Mouse (Mus musculus): ENCODE measurements at regions not wholly inside any gene's neighbourhood (a gene's known extent, or its start where the extent isn't known, plus 50 kb on each side); places are given as distances from the start of the nearest gene placed in this dataset.
A peak's percentile ranks its signal among the peaks of the same experiment; 100 is the strongest.
"Not testable (repeated sequence)": the region's sequence is repeated elsewhere in the genome, so short reads cannot be mapped to it uniquely, and the experiment has no call there.

DNA sequence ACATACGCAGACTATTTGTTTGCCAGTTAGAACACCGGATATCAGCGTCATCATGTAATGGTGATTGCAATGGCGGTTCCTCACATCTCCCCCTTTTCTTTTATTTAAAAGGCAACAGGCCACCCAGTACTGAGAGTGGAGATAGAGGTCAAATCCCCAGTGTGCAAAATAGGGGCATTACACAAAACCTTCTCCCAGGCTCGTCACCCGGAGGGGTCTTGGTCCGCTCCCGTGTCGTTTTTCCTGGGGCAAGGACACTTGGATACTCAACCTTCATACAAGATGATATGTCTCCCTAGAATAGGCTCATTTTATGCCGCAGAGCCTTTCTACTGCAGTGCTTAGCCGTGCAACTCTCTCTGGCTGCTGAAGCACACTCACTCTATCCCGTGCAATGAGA is 94.6 kb upstream of the Spin2g start:
- H3K4me3 ChIP-seq (ENCODE audit: low read depth, low read length); H3K36me3 ChIP-seq (ENCODE audit: control insufficient read depth, insufficient read depth, low read length); H3K27ac ChIP-seq (ENCODE audit: low read depth); H3K4me1 ChIP-seq (replicated peaks; ENCODE audit: control insufficient read depth, insufficient read depth, low read length); H3K4me2 ChIP-seq (ENCODE audit: low read length); DNase-seq (ENCODE audit: low spot score); H3K9me3 ChIP-seq (ENCODE audit: control insufficient read depth, low read length); H3K9ac ChIP-seq (ENCODE audit: low read length); ATAC-seq (replicated peaks; ENCODE audit: low FRiP score, low TSS enrichment, low read depth); H3K27me3 ChIP-seq (replicated peaks; ENCODE audit: control insufficient read depth, insufficient read depth, low read length): not testable (repeated sequence)
- WGBS, result 86% methylated on average over 12 of the region's 12 CpGs

DNA sequence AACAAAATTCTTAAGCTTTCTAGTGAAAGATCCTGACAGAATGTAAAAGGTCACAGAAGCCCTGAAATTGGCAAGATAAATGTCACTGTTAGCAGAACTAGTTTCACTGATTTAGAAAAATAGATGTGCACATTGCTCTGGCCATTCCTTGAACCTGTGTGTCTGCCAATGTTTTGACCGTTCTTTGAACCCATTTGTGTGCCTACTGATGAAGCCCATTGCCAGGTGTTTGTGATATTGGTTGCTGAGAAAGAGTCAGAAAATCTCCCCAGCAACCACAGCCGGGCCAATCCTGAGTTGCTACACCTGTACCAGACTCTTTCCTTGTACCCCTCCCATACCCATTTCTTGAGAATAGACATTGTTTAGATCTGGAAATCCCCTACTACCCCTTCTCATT is 86.6 kb upstream of the Spin2g start:
- DNase-seq (ENCODE audit: low spot score); ATAC-seq (replicated peaks; ENCODE audit: low FRiP score, low TSS enrichment, low read depth); H3K4me2 ChIP-seq (ENCODE audit: low read length); H3K27me3 ChIP-seq (replicated peaks; ENCODE audit: control insufficient read depth, insufficient read depth, low read length); H3K9ac ChIP-seq (ENCODE audit: low read length); H3K36me3 ChIP-seq (ENCODE audit: control insufficient read depth, insufficient read depth, low read length); H3K4me1 ChIP-seq (replicated peaks; ENCODE audit: control insufficient read depth, insufficient read depth, low read length); H3K27ac ChIP-seq (ENCODE audit: low read depth); H3K4me3 ChIP-seq (ENCODE audit: low read depth, low read length); H3K9me3 ChIP-seq (ENCODE audit: control insufficient read depth, low read length): not testable (repeated sequence)
- WGBS, result 80% methylated on average over 2 of the region's 2 CpGs

DNA sequence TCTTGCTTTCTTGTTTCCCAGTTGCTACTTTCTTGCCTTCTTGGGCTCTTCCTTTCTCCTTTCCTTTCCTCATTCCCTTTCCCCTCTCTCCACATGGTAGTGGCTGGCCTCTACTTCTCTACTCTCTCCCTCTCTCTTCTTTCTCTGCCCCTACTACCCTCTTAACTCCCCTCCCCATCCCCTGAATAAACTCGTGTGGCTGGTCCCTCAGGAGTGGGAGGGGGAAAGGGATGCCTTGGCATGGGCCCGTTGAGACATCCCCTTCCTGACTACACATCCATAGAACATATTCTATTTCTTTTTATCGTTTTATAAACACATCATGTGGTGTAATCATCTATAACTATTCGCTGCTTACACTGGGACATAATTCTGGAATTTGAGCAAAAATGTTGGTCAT is 79.2 kb upstream of the Spin2g start:
- ATAC-seq (replicated peaks; ENCODE audit: low FRiP score, low TSS enrichment, low read depth); H3K27me3 ChIP-seq (replicated peaks; ENCODE audit: control insufficient read depth, insufficient read depth, low read length); DNase-seq (ENCODE audit: low spot score); H3K36me3 ChIP-seq (ENCODE audit: control insufficient read depth, insufficient read depth, low read length); H3K4me1 ChIP-seq (replicated peaks; ENCODE audit: control insufficient read depth, insufficient read depth, low read length); H3K4me3 ChIP-seq (ENCODE audit: low read depth, low read length); H3K9me3 ChIP-seq (ENCODE audit: control insufficient read depth, low read length); H3K4me2 ChIP-seq (ENCODE audit: low read length); H3K27ac ChIP-seq (ENCODE audit: low read depth); H3K9ac ChIP-seq (ENCODE audit: low read length): not testable (repeated sequence)
- 64% methylated on average over 2 of the region's 4 CpGs for WGBS

DNA sequence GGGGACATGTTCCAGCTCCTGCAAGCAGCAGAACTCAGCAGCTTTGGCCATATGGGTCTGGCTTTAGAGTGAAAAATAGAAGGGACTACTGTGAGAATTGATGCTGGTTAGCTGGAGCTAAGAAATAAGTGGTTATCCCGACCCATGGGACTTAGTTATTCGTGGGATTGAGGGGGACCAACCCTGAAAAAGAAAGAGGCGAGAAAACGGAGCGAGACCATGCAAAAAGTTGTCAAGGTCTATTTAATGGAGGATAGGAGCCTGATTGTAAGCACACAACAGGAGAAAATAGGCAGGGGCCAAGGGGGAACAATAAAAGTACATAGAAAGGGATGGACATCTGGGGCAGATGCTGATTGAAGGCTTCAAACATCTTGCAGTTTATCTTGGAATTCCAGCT is 75.6 kb upstream of the Spin2g start:
- peak; percentile 40 for DNase-seq (ENCODE audit: low spot score)
- H3K4me2 ChIP-seq (ENCODE audit: low read length); H3K4me3 ChIP-seq (ENCODE audit: low read depth, low read length); H3K27ac ChIP-seq (ENCODE audit: low read depth); H3K36me3 ChIP-seq (ENCODE audit: control insufficient read depth, insufficient read depth, low read length); H3K9me3 ChIP-seq (ENCODE audit: control insufficient read depth, low read length); H3K9ac ChIP-seq (ENCODE audit: low read length); H3K27me3 ChIP-seq (replicated peaks; ENCODE audit: control insufficient read depth, insufficient read depth, low read length); ATAC-seq (replicated peaks; ENCODE audit: low FRiP score, low TSS enrichment, low read depth); H3K4me1 ChIP-seq (replicated peaks; ENCODE audit: control insufficient read depth, insufficient read depth, low read length): not testable (repeated sequence)
- WGBS, result 69% methylated on average over 5 of the region's 5 CpGs

All from intestine, embryonic 14.5 days (tissue).